Mouse (Mus musculus) hindbrain, postnatal 0 days (tissue): Measurements from ENCODE around the gene Pp2d1. TPM values are rescaled to one million over a fixed set of nuclear protein-coding genes. Genes with fewer than 3 reads are reported as not detected.

Source experiments
- ATAC-seq: fragments of 200-750 bp; cut with Nextera tagmentation; 2 replicates; pipeline ENCODE4 v1.8.0; 2017; ENCODE audit warnings: mild to moderate bottlenecking, moderate TSS enrichment, moderate library complexity
- DNase-seq: peaks from one replicate; pipeline ENCODE4 v3.0.0-alpha.2; 2015; ENCODE audit warnings: low spot score
- H3K27ac ChIP-seq: fragments of 300-500 bp; sonication (generic); 2 replicates; pipeline ENCODE4 v1.5.1; 2014; ENCODE audit warnings: mild to moderate bottlenecking
- H3K27me3 ChIP-seq: fragments of 300-500 bp; sonication (generic); 2 replicates; pipeline ENCODE4 v1.6.1; 2014; ENCODE audit warnings: low read length, mixed read lengths; ENCODE audit not compliant: insufficient read depth
- H3K36me3 ChIP-seq: fragments of 300-500 bp; sonication (generic); 2 replicates; pipeline ENCODE4 v1.6.1; 2014; ENCODE audit warnings: low read length, mixed read lengths; ENCODE audit not compliant: insufficient read depth
- H3K4me1 ChIP-seq: fragments of 300-500 bp; sonication (generic); 2 replicates; pipeline ENCODE4 v1.6.1; 2014; ENCODE audit warnings: antibody characterized with exemption, low read length, mixed read lengths; ENCODE audit not compliant: insufficient read depth
- H3K4me2 ChIP-seq: fragments of 300-500 bp; sonication (generic); 2 replicates; pipeline ENCODE4 v1.6.1; 2014; ENCODE audit warnings: low read depth, mild to moderate bottlenecking, low read length, moderate library complexity, mixed read lengths
- H3K4me3 ChIP-seq: fragments of 300-500 bp; sonication (generic); 2 replicates; pipeline ENCODE4 v1.5.1; 2014; ENCODE audit warnings: low read length
- H3K9ac ChIP-seq: fragments of 300-500 bp; sonication (generic); replicated peaks from 2 replicates; pipeline ENCODE4 v1.6.1; 2014; ENCODE audit warnings: mild to moderate bottlenecking, low read length, moderate library complexity, mixed read lengths
- H3K9me3 ChIP-seq: fragments of 300-500 bp; sonication (generic); 2 replicates; pipeline ENCODE4 v1.6.1; 2016; ENCODE audit warnings: low read length, mixed read lengths
- CTCF ChIP-seq: IDR thresholded peaks from 2 replicates; pipeline ENCODE4 v1.5.1; 2016; ENCODE audit warnings: antibody characterized with exemption, control low read depth, low read depth
- WGBS: fragments of 180-500 bp; shearing (Covaris S2); extraction: QIAGEN DNeasy Blood & Tissue Kit; methylation state at CpG from one replicate; pipeline ENCODE4 v1.1.7; 2014; 5-methylcytosine and 5-hydroxymethylcytosine counted together
- polyA plus RNA-seq: library from polyadenylated mRNA; unstranded; fragments of >200 nt; fragmentation: Nextera tagmentation; extraction: Ambion mirVana; gene quantifications from 2 replicates; pipeline ENCODE4 v1.2.1, GENCODE M21; 2015
- total RNA-seq: library from RNA; depleted of rRNA; stranded (reverse); fragments of >200 nt; gene quantifications from 2 replicates; pipeline ENCODE4 v1.2.3, GENCODE M21; 2014; rRNA removed

Pp2d1 gene
- total and polyA plus RNA-seq, 2 experiments from 2014 or later = 0.21 TPM; not detected in 1

DNA sequence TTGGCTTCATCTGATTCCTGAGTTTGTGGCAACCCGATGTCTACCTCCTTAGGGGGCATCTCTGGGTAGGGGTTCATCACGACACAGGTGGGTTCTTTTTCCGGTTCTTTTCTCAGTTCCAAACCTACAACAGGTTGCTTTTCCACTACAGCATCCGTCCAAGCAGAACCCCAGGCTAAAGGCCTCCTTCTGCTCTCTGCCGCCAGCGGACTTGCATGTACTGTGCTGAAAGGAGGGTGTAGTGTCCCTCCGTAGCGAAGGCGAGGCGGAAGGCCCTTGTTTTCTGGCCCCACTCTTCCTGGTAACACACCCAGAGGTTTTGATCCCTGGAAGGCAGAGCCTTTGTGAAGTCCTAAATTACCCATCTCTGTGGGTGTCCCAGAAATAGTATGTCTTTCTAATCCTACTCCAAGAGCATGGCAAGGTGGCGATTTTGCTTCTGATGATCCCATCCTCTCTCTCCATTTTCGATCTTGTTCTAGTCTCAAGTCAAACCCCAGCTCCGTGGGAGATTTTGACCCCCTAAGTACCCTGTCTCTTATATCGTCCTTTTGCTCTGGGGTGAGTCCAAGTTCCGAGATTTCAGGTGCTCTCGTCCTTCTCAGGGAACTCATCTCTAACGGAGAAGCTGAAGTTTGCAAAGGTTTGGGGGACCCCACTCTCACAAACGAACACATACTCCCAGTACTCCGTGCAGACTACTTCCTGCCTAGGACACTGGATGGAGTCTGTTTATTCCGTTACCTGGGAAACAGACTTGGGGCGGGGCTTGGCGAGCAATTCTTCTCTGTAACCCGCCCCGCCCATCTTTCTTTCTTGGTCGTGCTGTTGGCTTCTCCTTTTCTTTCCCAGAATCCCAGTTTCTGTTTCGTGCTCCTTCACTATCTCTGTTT lies 76.4 kb downstream of the Pp2d1 start, which contains the start of gene Efhb:
Efhb (minus strand) TSS at position 719 of the 893 bp plus-strand sequence.
- ATAC-seq = peak; percentile 96

More for the DNA sequence above, 76.4 kb downstream of the Pp2d1 start, which contains the start of gene Efhb:
- Histone ChIP-seq H3K9ac (peak within 1 kb of the TSS; percentile 45), H3K9me3 (no peaks in the 10 kb centered on the region), H3K36me3 (no peaks in the 10 kb centered on the region), H3K27ac (no peak within 1 kb of the TSS), H3K27me3 (no peaks in the 10 kb centered on the region), H3K4me1 (no peaks in the 10 kb centered on the region; the same call in 1 of the 2 replicates), H3K4me2 (peak within 1 kb of the TSS; percentile 79), H3K4me3 (peak within 1 kb of the TSS; percentile 44)
- DNase-seq = peak; percentile 91
- WGBS = 16% methylated on average over 26 of the region's 26 CpGs
- TF ChIP-seq CTCF = no peak

Other genes with a start within 250 kb of the Pp2d1 start
- 0.47 and 1.9 TPM in 2 replicates for gene Efhb, start 76.1 kb downstream of the Pp2d1 start, total RNA-seq
- 0.76 and 1.3 TPM in 2 replicates for gene Efhb, start 76.1 kb downstream of the Pp2d1 start, polyA plus RNA-seq
- gene Rab5a, start 60.2 kb downstream of the Pp2d1 start, total RNA-seq = 64.4 and 80.8 TPM in 2 replicates
- 116 and 124 TPM in 2 replicates for gene Rab5a, start 60.2 kb downstream of the Pp2d1 start, polyA plus RNA-seq
- 17.5 and 20.6 TPM in 2 replicates for gene Kat2b, start 27.4 kb upstream of the Pp2d1 start, total RNA-seq
- 4.2 and 4.6 TPM in 2 replicates for gene Kat2b, start 27.4 kb upstream of the Pp2d1 start, polyA plus RNA-seq
- 2.7 and 3.5 TPM in 2 replicates for gene Sgo1, start 149.9 kb upstream of the Pp2d1 start, total RNA-seq
- gene Sgo1, start 149.9 kb upstream of the Pp2d1 start, polyA plus RNA-seq = 6.8 and 6.9 TPM in 2 replicates